Mouse (Mus musculus): ENCODE data around the gene Itpr2.
A peak's percentile ranks its signal among the peaks of the same experiment; 100 is the strongest.

The Itpr2 gene

DNA sequence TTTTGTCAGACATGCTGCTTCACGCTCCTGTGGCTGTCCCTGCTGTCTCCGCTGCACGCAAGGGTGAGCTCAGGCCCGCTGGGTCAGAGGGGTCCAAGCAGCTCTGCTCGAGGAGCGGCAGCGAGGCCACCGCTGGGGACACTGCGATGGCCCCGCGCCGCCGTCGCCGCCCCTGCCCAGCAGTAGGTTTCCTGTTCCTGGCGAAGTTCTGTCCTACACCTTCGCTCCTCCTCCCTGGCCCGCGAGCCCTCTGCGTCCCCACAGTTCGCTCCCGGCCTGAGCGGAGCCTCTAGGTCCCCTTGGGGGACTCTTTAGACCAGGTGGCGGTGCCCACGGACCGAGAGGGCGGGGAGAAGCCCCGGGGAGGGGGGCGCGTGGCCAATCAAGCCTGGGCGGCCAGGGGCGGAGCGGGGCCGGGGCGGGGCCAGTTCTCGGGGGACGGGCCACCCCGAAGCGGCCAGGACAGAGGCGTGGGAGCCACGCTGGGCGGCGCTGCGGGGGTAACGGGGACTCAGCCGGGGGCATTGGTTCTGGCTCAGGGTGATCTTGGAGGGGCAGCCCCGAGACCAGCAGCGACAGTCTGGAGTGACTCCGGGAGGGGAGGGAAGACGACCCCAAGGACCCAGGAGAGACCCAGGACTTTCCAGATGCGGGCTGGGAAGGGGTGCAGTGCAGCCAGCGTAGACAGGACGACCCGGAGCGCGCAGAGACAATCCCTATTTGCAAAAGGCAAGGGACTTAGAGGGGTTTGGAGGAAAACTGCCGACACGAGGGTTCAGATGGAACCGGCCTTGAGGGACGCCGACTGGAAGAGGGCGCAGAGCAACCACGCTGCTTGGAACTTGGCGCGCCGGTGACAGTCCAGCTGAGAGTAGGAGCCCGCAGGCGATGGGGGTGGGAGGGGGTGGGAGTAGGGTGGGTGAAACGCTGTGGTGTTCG is at the start of gene Itpr2:
Gene Itpr2, minus strand, starts transcription at position 358 of the 939 bp plus-strand sequence.
- DNase-seq = peak; percentile 94

DNA sequence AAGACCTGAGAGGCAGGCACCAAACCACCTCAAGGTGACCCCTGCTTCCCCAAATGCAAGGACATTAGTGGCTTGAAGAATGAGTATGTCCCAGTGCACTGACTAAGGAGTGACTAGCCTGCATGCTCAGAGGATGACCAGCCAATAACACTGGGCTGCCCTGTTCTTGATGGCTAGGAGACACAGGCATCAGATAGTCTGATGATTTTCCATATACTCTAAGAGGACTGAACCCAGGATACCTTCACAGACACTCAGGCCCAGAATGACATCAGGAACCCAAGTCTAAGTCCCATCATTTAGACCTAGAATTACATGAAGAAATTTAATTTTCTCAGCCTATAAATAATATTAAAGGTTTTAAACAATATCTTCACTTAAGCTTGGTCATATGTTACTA is 49.3 kb upstream of the Itpr2 start:
- DNase-seq = no peak

DNA sequence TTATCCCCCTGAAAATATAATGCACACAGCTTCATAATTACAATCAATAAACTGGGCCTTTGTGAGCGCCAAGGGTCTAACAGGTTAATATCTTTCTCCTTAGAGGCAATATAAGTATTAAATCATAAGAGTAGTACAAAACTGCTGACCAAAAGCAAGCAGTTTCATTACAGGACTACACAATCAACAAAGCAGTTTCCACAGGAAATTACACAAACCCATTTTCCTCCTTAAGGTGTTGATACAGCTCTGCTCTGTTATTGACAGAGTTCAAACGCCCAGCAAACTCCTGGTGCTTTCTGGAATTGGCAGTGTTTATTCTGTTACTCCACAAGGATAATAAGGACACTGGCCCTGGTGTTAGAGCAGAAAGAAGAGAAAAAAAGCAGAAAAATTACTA is 48.4 kb upstream of the Itpr2 start:
- DNase-seq = no peak

DNA sequence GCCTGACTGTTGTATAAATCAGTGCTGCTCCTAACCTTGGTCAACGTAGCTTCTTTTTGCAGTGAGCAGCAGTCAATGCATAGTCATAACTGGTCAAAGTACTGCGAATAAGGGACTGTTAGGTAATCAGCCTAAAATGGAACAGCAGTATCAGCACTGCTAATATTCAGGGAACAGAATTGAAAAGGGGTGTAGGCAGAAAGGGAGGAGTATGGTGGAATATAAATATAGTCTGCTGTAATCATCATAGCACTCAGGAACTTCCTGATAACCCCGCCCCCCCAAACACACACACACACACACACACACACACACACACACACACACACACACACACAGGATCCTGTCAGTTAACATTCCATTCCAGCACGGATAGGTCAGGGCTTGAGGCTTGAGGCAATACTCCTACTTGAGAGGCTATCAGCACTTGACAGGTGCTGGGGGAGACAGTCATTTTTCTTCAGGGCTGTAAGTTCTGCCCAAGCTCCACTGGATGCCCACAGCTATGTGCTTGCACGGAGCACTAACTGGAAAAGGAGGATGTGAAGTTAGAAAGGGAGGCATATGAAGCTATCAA is 43.4 kb upstream of the Itpr2 start:
- no peak for DNase-seq

DNA sequence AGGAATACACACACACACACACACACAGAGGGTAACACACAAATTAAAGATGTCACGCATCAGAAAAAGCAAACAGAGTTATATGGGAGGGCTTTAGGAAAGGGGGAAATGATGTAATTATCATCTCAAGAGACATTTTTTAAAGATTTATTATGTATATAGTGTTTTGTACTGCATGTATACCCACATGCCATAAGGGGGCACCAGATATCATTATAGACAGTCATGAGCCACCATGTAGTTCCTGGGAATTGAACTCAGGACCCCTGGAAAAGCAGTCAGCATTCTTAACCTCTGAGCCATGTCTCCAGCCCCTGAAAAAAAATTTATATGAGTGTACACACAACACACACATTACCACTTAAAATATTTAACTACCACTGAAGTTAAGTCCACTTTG is 42.6 kb upstream of the Itpr2 start:
- no peak for DNase-seq

DNA sequence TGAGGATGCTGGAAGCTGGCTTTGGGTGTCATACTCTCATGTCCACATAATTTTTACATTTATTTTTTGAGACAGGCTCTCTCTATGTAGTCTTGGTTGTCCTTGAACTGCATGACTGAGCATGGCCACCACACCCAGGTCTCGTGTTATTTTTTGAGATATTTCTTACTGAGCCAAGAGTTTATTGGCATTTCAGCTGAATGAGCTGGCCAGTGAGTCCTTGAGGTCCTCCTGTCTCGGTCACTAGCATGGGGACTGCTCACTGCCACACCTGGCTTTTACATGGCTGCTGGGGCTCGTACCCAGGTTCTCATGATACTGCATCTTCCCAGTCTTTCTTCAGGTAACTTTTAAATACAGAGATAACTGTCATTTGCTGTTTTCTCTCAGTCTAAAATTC is 38.4 kb upstream of the Itpr2 start:
- no peak for DNase-seq

DNA sequence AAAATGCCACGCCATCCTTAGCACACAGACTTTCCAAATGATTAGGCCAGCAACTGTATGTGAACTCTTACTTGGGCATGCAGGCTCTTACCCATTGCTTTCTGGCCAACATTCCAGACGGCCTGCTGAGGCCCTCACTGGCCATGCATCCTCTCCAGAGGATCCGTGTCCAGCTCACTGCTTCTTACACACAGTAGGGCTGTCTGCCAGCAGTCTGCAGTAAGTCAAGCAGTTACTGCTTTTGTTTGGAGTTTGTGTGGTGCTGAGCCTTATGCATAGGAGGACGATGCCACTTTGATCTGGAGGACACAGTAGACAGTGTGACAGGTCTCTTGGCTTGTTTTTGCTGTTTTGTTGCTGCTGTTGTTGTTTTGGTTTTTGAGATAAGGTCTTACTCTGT is 36.6 kb upstream of the Itpr2 start:
- DNase-seq = no peak

DNA sequence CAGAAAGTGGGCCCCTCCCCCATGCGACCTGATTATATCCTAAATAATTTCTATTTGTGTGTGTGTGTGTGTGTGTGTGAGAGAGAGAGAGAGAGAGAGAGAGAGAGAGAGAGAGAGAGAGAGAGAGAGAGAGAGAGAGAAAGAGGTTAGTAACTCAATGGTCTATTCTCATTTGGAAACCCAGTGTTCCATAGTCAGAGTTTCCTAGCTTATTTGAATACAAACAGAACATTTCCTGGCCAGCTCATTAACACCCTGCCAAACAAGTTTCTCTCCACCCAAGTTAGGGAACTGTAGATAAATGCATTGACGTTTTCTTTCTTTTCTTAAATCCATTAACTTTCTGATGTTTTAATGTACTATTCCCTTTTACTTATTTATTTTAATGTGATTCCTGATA is 36.0 kb upstream of the Itpr2 start:
- no peak for DNase-seq

DNA sequence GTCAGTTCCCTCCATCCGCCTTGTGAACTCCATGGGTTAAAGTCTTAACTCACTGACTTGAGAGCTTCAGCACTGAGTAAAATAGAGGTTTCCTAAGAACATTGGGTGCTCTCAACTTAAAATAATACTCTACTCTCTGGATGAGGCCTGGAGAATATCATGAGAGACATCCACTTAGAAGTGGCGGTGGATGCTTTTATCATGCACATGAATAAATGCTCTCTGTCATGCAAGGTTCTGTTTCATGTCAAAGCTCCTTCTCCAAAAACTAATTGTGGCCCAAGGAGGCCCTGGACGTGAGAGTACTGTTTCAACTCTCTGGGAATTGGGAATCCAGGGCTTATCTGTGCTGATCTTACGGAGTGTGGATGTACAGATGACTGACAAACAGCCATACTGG is 35.1 kb upstream of the Itpr2 start:
- no peak for DNase-seq

DNA sequence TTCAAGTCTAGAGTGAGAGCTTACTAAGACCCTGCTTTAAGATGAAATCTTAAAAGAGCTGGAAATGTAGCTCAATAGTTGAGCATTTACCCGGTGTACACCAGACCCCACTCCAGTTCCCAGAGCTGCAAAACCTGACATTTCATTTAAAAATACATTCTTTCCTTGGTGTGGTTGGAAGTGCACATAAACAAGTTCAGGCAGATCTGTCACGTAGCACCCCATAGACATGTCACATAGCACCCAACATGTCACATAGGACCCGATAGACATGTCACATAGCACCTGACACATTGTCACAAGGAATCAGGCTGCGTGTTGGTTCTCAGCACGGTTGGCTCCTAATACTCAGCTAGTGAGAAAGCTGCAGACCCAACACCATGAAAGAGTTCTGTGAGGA is 33.5 kb upstream of the Itpr2 start:
- DNase-seq = no peak

DNA sequence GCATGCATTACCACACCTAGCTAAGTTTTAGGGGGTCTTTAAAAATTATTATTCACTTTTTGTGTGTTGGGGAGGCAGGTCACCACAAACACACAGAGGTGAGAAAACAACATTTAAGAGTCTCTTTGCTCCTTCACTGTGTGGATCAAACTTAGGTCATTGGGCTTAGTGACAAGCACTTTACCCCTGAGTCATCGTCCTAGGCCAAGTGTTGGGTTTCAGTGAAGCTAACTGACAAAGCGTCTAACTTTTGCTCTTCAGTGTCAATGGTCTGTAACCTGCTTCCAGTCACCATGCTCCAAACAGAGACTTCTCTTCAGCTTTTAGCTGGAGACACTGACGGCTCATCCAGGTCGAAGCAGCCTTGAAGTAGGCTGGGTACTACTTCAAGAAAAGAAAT is 31.1 kb upstream of the Itpr2 start:
- DNase-seq = no peak

DNA sequence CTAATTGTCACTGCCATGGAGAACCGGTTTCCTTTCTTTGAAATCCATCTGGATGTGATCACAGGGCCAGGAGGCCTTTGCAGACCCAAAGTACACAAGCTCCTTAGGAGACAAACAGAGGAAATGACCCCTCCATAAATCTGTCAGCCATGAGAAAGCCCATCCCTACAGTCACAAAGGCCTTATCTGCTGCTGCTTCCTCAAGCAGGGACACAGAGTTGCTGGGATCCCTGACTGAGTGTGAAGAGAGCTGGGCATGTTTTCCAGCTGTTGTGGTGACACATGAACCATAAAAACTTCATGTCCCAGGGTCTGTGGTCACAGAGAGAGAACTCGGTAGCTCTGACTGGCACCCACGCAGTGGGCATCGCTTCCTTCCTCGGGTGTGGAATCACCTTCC is 28.7 kb upstream of the Itpr2 start:
- peak; percentile 19 for DNase-seq

DNA sequence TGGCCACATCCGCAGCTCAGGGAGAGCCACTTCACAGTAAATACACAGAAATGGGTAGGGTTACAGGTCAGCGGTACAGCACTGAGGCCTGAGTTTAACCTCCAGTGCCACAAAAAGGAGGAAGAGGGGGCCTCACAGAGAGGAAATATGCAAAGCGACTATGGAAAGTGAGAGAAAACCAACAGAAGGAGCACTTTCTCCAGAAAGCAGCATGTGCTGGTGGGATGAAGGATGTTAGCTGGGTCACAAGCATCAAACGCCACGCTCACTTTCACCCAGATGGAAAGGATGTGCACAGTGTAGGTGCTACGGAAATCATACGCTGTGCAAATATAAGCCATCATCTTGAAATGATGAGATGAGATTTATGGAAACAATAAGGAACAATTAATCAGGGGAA is 28.3 kb upstream of the Itpr2 start:
- DNase-seq = no peak

DNA sequence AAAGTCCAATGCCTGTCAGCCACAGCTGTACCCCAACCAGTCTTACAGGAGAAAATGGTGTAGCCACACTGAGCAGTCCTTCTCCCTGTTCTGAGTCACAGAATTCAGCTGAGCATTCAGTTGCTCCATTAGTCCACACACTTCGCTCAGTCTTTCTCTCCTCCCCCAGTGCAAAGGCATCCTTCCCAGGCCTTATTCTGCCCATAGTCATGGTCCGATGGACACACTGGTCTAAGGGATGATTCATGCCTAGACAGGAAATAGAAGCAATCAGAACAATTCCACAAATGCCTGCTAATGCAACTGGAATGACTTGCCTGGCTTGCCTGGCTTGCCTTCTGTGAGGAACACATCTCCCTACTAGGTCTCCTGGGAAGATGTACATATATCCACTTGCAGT is 25.5 kb upstream of the Itpr2 start:
- DNase-seq = no peak

DNA sequence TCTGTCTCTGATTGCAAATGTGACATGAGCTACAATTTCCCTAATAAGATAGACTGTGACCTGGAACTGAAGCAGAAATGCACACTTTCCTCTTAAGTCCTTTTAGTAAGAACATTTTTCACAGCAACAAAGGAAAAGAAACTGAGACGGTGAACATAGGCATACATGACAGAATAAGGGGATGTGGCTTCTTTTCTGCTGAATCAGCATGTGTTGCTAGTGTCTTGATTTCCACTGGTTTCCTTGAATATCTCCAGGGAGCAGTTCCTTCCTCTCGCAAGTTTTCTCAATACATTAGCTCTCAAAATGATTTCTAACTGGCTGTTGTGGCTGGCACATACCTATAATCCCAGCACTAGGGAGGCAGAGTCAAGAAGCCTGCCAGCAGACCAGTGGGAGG is 23.5 kb upstream of the Itpr2 start:
- DNase-seq = no peak

DNA sequence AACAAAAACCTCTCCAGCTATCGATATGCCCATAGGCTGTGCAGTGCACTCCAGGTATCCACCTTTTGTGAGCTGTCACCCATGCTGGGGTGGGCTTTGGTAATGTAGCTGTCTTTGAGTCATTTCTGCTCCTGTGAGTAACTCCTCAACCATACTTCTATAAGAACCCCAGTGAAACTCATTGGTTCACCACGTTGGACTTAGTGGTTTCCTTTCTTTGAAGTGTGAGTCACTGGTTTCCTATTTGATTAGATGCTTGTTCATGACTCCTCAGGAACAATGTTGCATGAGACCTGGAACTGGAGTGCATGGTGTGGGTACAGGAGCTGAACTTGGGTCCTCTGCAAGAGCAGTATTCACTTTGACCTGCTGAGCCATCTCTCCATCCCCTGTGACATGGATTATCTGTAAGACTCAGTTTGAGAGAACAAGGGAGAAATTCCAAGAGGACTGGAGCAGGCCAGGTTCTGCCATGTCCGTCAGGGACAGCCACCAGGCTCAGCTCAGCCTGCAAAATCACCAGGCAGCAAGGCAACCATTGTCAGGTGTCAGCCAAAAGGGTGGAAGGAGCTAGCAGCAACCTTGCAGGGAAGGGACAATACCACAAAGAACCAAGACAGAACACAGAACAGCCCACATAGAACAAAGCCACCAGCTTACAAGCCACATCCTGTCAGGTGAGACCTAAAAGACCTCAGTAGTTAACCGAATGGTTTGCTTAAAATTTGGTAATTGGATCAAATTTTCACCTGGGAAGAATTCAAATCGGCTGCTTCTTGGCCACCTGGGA is 19.6 kb upstream of the Itpr2 start:
- no peak for DNase-seq

DNA sequence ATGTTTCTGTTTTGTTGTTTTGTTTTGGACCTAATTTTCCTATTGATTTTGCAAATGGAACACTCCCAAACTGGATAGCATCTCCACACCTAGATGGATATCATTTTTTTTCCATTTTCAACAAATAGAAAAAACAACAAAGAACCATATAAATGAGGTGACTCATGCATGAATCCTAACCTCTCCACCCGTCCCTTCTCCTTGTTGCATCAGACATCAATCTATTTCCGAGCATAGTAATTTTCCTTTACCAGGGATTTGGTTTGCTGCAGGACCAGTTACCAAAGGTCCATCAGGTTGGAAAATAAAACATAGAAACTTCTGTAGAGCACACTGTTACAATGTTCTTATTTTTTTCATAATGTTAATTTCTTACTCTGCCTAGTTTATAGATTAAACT is 17.0 kb upstream of the Itpr2 start:
- DNase-seq = no peak

DNA sequence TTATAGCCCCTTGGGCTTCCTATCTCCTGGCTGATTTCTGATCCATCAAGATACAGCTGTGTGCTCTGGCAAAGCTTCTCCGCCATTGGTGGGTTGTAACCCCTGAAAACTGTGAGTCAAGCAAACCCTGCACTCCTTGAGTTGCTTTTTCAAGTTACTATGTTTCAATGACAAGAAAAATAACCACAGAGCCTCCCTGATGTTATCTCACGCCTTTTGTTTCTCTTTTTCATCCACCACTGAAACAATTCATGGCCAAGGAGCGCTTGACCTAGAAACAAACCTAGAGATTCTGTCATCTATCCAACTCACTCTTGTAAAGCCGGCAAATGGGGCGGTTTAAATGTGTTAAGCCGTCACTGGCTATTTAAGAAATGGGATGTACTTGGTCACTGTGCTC is 13.9 kb upstream of the Itpr2 start:
- DNase-seq = no peak

DNA sequence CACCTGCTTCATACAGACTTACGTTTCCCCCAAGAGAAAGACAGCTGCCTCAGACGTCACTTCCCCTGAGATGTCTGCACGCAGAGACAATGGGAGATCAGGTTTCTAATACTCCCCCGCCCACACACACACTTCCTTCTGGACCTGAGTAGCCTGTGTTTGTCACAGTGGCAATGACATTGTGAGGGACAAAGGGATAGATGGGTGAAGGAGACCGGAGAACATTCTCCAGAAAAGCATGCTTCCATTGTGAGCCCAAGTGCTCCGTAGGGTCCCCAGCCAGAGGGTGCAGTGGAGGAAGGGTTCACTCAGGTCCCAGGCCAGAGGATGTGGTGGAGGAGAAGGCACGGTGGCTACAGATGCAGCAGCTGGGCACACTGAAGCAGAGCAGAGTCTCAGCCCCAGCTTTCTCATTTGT is 12.5 kb upstream of the Itpr2 start:
- no peak for DNase-seq

DNA sequence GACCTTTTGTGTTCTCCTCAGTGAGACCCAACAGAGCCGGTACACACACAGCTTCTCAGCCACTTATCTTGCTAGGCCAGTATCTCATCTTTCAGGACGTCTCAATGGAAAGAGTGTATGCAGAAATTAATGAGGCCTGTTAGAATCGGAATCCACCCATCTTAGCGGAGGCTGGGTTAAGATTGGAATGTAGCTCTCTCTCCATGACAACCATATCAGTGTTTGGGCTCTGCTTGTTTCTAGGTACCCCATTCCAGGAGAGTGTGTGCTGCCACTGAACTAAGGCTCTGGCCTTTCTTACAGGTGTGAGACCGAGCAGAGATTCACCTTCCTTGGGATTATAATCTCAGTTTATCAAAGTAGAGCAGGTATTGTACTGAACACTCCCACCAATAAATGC is 11.9 kb upstream of the Itpr2 start:
- DNase-seq = no peak

DNA sequence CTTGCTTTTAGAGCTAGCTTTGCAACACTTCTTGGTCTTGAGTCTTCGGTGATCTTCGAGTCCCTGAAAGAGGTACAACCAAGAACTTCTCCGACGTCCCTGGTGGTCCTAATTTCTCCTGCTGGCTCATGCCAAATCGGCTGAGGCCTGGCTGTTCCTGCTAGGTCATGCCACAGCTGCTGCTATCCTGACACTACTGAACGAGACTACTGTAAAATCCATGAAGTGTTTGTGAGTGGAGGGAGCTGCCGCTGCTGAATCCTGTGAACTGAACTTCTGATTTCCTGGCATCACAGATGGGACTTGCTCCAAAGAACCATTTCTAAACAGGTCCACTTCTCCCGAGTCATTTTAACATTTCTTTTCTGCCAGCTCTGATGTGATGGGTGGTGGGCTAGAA is 11.4 kb upstream of the Itpr2 start:
- DNase-seq = no peak

DNA sequence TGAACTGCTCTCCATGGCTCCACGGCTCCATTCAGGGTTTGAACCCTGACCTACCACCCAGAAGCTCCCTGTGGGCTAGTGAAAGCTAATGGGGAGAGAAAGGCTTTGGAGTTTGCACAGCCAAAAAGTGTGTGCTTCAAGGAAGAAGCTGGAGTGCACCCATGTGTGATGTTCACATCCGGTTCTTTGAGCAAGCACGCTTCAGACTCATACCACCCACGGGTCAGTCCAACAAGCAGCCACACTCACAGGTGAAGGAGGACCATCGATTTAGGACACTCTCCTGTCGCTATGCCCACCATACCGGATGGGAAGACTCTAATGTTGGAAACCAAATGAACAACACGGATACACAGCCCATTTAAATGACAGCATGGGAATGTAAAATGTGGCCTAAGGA is 9.5 kb upstream of the Itpr2 start:
- DNase-seq = no peak

DNA sequence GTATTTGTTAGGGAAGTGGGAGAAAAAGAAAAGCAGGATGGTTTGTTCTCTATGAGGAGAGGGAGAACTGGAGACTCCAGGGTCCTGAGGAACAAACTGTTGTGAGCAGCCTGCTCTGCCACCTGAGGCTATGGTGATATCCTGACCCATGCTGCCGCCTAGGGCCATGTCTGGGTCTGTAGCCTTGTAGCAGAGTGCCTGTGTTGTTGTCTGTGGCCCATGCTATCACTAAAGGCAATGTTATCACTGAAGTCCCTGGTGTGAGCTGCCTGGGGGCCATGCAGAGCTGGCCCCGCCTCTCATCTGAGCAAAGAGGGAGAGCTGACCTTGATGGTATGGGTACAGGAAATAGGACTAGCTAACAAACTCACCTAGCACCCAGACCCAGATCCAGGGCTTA is 7.9 kb upstream of the Itpr2 start:
- no peak for DNase-seq

DNA sequence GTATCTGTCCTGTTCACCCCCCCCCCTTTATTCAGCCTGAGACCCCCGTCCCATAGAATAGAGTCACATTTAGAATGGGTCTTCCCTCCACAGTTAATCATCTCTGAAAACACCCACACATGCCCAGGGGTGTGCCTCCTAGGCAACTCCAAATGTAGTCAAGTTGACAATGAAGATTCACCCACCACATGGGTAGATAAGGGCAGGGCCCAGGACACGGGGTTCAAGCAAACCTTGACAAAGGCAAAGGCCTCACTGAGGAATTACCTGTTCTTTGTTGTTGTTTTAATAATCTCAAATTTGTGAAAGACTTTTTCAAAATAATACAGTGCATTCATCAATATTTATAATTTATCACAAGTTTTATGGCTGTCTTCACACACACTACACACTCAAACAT is 2.4 kb upstream of the Itpr2 start:
- DNase-seq = no peak

Measured in kidney, adult 18-20 months (tissue).